Mouse (Mus musculus) lung, postnatal 0 days (tissue): Measurements from ENCODE around the gene Shroom3.

Experiments used
- CTCF ChIP-seq: IDR thresholded peaks from 2 replicates; pipeline ENCODE4 v1.5.1; 2016; ENCODE audit warnings: antibody characterized with exemption, mild to moderate bottlenecking
- EP300 ChIP-seq: IDR thresholded peaks from 2 replicates; pipeline ENCODE4 v1.6.1; 2016; ENCODE audit warnings: antibody characterized with exemption, mild to moderate bottlenecking, control low read depth

DNA sequence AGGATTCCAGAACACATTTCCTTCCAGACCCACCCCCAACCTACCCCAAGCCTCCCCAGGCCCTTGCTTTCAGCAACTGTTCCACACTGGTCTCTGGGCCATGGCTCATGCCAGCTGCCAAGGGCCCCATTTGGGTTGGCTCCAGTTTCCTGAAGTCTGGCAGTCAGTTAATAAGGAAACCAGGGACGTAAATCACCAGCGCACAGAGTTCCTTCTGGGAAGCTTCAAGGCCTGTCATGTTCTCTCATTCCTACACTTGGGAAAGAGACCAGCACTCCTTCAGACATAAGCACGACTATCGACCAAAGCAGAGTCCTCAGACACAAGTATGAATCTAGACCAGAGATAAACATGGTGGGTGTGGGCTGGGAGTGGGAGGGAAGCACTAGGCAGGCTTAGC is 202.9 kb downstream of the Shroom3 start:
- TF ChIP-seq EP300 (no peak), CTCF (no peak)
